Mouse (Mus musculus): Measurements from ENCODE around the gene Satb2. TPM values are rescaled to one million over a fixed set of nuclear protein-coding genes. Genes with fewer than 3 reads are reported as not detected.

The Satb2 gene
- polyA plus RNA-seq, 1 experiment from 2014 or later, result 2.1 TPM

GRCm38 (mm10) chr1:56850446-56850845 lies 128.0 kb downstream of the Satb2 start:
- ATAC-seq (ENCODE audit: low FRiP score, low read depth), result no peak
- H3K36me3 ChIP-seq, result no peaks in the 10 kb centered on the region
- H3K4me3 ChIP-seq, result no peak overlapping the region
- no peaks in the 10 kb centered on the region for H3K4me1 ChIP-seq
- no peak overlapping the region for H3K27ac ChIP-seq
- no peak overlapping the region for H3K9ac ChIP-seq
- no peaks in the 10 kb centered on the region for H3K9me3 ChIP-seq
- no peaks in the 10 kb centered on the region for H3K27me3 ChIP-seq
- H3K4me2 ChIP-seq (replicated peaks), result no peak overlapping the region
- 80% methylated on average over 8 of the region's 8 CpGs for WGBS

GRCm38 (mm10) chr1:56846358-56846757 lies 132.1 kb downstream of the Satb2 start:
- 90% methylated on average over 9 of the region's 9 CpGs for WGBS
- no peak for ATAC-seq (ENCODE audit: low FRiP score, low read depth)
- H3K4me2 ChIP-seq (replicated peaks), result no peak overlapping the region
- H3K9me3 ChIP-seq, result no peaks in the 10 kb centered on the region
- H3K27ac ChIP-seq, result no peak overlapping the region
- peaks cover 15% of the 10 kb centered on the region for H3K4me1 ChIP-seq
- no peaks in the 10 kb centered on the region for H3K36me3 ChIP-seq
- H3K4me3 ChIP-seq, result no peak overlapping the region
- no peaks in the 10 kb centered on the region for H3K27me3 ChIP-seq
- H3K9ac ChIP-seq, result no peak overlapping the region

GRCm38 (mm10) chr1:56845523-56846118 lies 132.8 kb downstream of the Satb2 start:
- Histone ChIP-seq H3K4me3 (no peak overlapping the region), H3K4me2 (replicated peaks) (no peak overlapping the region), H3K9me3 (no peaks in the 10 kb centered on the region), H3K36me3 (no peaks in the 10 kb centered on the region), H3K4me1 (peaks cover 15% of the 10 kb centered on the region), H3K27ac (no peak overlapping the region), H3K27me3 (no peaks in the 10 kb centered on the region), H3K9ac (no peak overlapping the region)
- WGBS, result 60% methylated on average over 8 of the region's 8 CpGs
- ATAC-seq (ENCODE audit: low FRiP score, low read depth), result no peak

GRCm38 (mm10) chr1:56844551-56845330 lies 133.7 kb downstream of the Satb2 start:
- WGBS, result 16% methylated on average over 10 of the region's 10 CpGs
- Histone ChIP-seq H3K9me3 (no peaks in the 10 kb centered on the region), H3K9ac (no peak overlapping the region), H3K36me3 (no peaks in the 10 kb centered on the region), H3K27me3 (no peaks in the 10 kb centered on the region), H3K27ac (no peak overlapping the region), H3K4me1 (peaks cover 15% of the 10 kb centered on the region), H3K4me3 (no peak overlapping the region), H3K4me2 (replicated peaks) (no peak overlapping the region)
- ATAC-seq (ENCODE audit: low FRiP score, low read depth), result no peak

GRCm38 (mm10) chr1:56838901-56839300 lies 139.5 kb downstream of the Satb2 start:
- WGBS, result 38% methylated on average over 1 of the region's 1 CpGs
- H3K4me2 ChIP-seq (replicated peaks), result no peak overlapping the region

GRCm38 (mm10) chr1:56833984-56834900 lies 144.2 kb downstream of the Satb2 start:
- H3K36me3 ChIP-seq, result no peaks in the 10 kb centered on the region
- H3K4me1 ChIP-seq, result peaks cover 6% of the 10 kb centered on the region
- H3K9me3 ChIP-seq, result no peaks in the 10 kb centered on the region
- 83% methylated on average over 6 of the region's 6 CpGs for whole genome bisulfite sequencing
- no peak overlapping the region for H3K4me3 ChIP-seq
- no peaks in the 10 kb centered on the region for H3K27me3 ChIP-seq
- no peak overlapping the region for H3K4me2 ChIP-seq (replicated peaks)
- no peak for ATAC-seq (ENCODE audit: low FRiP score, low read depth)
- H3K9ac ChIP-seq, result no peak overlapping the region
- H3K27ac ChIP-seq, result no peak overlapping the region

More at GRCm38 (mm10) chr1:56838901-56839300, 139.5 kb downstream of the Satb2 start:
- H3K27me3 ChIP-seq, result no peaks in the 10 kb centered on the region
- no peak overlapping the region for H3K27ac ChIP-seq
- peaks cover 6% of the 10 kb centered on the region for H3K4me1 ChIP-seq
- no peak overlapping the region for H3K4me3 ChIP-seq
- 0 out of 2 replicates have a peak, but pooled peaks have one; percentile 59 for ATAC-seq (ENCODE audit: low FRiP score, low read depth)
- H3K36me3 ChIP-seq, result no peaks in the 10 kb centered on the region
- no peaks in the 10 kb centered on the region for H3K9me3 ChIP-seq
- H3K9ac ChIP-seq, result no peak overlapping the region

- Histone ChIP-seq H3K4me3 (no peak overlapping the region), H3K27ac (no peak overlapping the region), H3K4me1 (peaks cover 6% of the 10 kb centered on the region), H3K4me2 (replicated peaks) (no peak overlapping the region), H3K9me3 (no peaks in the 10 kb centered on the region), H3K36me3 (no peaks in the 10 kb centered on the region), H3K9ac (no peak overlapping the region), H3K27me3 (no peaks in the 10 kb centered on the region)
- 16% methylated on average over 6 of the region's 6 CpGs for WGBS
- peak; percentile 81; the same call in 1 of the 2 replicates for ATAC-seq (ENCODE audit: low FRiP score, low read depth)
Measured at GRCm38 (mm10) chr1:56833307-56833706, 145.1 kb downstream of the Satb2 start.

- H3K4me2 ChIP-seq (replicated peaks), result no peak overlapping the region
- H3K4me3 ChIP-seq, result no peak overlapping the region
- ATAC-seq (ENCODE audit: low FRiP score, low read depth), result no peak
- WGBS, result 83% methylated on average over 8 of the region's 8 CpGs
- no peaks in the 10 kb centered on the region for H3K36me3 ChIP-seq
- H3K4me1 ChIP-seq, result peaks cover 6% of the 10 kb centered on the region
- H3K27ac ChIP-seq, result no peak overlapping the region
- H3K9me3 ChIP-seq, result no peaks in the 10 kb centered on the region
- no peak overlapping the region for H3K9ac ChIP-seq
- no peaks in the 10 kb centered on the region for H3K27me3 ChIP-seq
Measured at GRCm38 (mm10) chr1:56832738-56833137, 145.7 kb downstream of the Satb2 start.

- no peak for ATAC-seq (ENCODE audit: low FRiP score, low read depth)
- Histone ChIP-seq H3K4me1 (no peaks in the 10 kb centered on the region; the same call in 1 of the 2 replicates), H3K4me3 (no peak overlapping the region), H3K36me3 (no peaks in the 10 kb centered on the region), H3K4me2 (replicated peaks) (no peak overlapping the region), H3K9ac (no peak overlapping the region), H3K9me3 (no peaks in the 10 kb centered on the region), H3K27ac (no peak overlapping the region), H3K27me3 (no peaks in the 10 kb centered on the region)
- 89% methylated on average over 5 of the region's 5 CpGs for WGBS
Measured at GRCm38 (mm10) chr1:56822735-56823134, 155.7 kb downstream of the Satb2 start.

- ATAC-seq (ENCODE audit: low FRiP score, low read depth), result no peak
- no peaks in the 10 kb centered on the region for H3K27me3 ChIP-seq
Measured at GRCm38 (mm10) chr1:56822025-56822424, 156.4 kb downstream of the Satb2 start.

GRCm38 (mm10) chr1:56813506-56813905 lies 164.9 kb downstream of the Satb2 start:
- H3K27me3 ChIP-seq, result no peaks in the 10 kb centered on the region
- no peak overlapping the region for H3K4me3 ChIP-seq
- no peaks in the 10 kb centered on the region for H3K36me3 ChIP-seq
- H3K27ac ChIP-seq, result no peak overlapping the region
- no peak overlapping the region for H3K4me2 ChIP-seq (replicated peaks)
- H3K9ac ChIP-seq, result no peak overlapping the region
- no peak for ATAC-seq (ENCODE audit: low FRiP score, low read depth)
- peaks cover 8% of the 10 kb centered on the region; the same call in 1 of the 2 replicates for H3K4me1 ChIP-seq
- no peaks in the 10 kb centered on the region for H3K9me3 ChIP-seq

More at GRCm38 (mm10) chr1:56822025-56822424, 156.4 kb downstream of the Satb2 start:
- no peaks in the 10 kb centered on the region for H3K9me3 ChIP-seq
- no peak overlapping the region for H3K27ac ChIP-seq
- H3K9ac ChIP-seq, result no peak overlapping the region
- H3K4me1 ChIP-seq, result peaks cover 3% of the 10 kb centered on the region; the same call in 1 of the 2 replicates
- H3K4me2 ChIP-seq (replicated peaks), result no peak overlapping the region
- 85% methylated on average over 3 of the region's 3 CpGs for WGBS
- no peaks in the 10 kb centered on the region for H3K36me3 ChIP-seq
- H3K4me3 ChIP-seq, result no peak overlapping the region

- WGBS, result 89% methylated on average over 4 of the region's 4 CpGs
- no peak overlapping the region for H3K4me3 ChIP-seq
- H3K27me3 ChIP-seq, result no peaks in the 10 kb centered on the region
- no peak overlapping the region for H3K9ac ChIP-seq
- H3K27ac ChIP-seq, result no peak overlapping the region
- peaks cover 8% of the 10 kb centered on the region; the same call in 1 of the 2 replicates for H3K4me1 ChIP-seq
- ATAC-seq (ENCODE audit: low FRiP score, low read depth), result no peak
- H3K4me2 ChIP-seq (replicated peaks), result no peak overlapping the region
- H3K36me3 ChIP-seq, result no peaks in the 10 kb centered on the region
- no peaks in the 10 kb centered on the region for H3K9me3 ChIP-seq
Measured at GRCm38 (mm10) chr1:56812961-56813360, 165.5 kb downstream of the Satb2 start.
